Mouse (Mus musculus): Measurements from ENCODE around the gene Cmtm6.

- TF ChIP-seq GATA1 (IDR thresholded peaks at IDR 0.05; ENCODE audit: borderline replicate concordance, low read length): no peak
- TF ChIP-seq FLI1 (IDR thresholded peaks at IDR 0.05; ENCODE audit: low read length): no peak
Measured at GRCm38 (mm10) chr9:114707805-114708204, 23.1 kb upstream of the Cmtm6 start.

Measured in megakaryocyte, embryonic 14.5 days (primary cell).